Mouse (Mus musculus) liver, embryonic 14.5 days (tissue): ENCODE data around the gene Pard6b. TPM values are rescaled to one million over a fixed set of nuclear protein-coding genes. Genes with fewer than 3 reads are reported as not detected.

ENCODE experiments used
- ATAC-seq: fragments of 200-750 bp; cut with Nextera tagmentation; 2 replicates; pipeline ENCODE4 v1.8.0; 2017; ENCODE audit warnings: moderate number of reproducible peaks, mild to moderate bottlenecking, moderate library complexity; ENCODE audit not compliant: insufficient read depth
- DNase-seq, 3 experiments: peaks; one replicate each; pipeline ENCODE4 v3.0.0-alpha.2; 2012 to 2013; ENCODE audit warnings: low read depth in 3 of 3, low spot score in 3 of 3
- H3K27ac ChIP-seq: fragments of 300-500 bp; sonication (generic); 2 replicates; pipeline ENCODE4 v1.5.1; 2014; ENCODE audit warnings: moderate library complexity, mild to moderate bottlenecking, control low read depth, inconsistent platforms
- H3K27me3 ChIP-seq: fragments of 300-500 bp; sonication (generic); 2 replicates; pipeline ENCODE4 v1.6.1; 2014; ENCODE audit warnings: mild to moderate bottlenecking, low read length, moderate library complexity; ENCODE audit not compliant: control insufficient read depth, insufficient read depth
- H3K36me3 ChIP-seq: fragments of 300-500 bp; sonication (generic); replicated peaks from 2 replicates; pipeline ENCODE4 v1.6.1; 2014; ENCODE audit warnings: low read depth; ENCODE audit not compliant: control insufficient read depth, insufficient read depth
- H3K4me1 ChIP-seq, 2 experiments: fragments of 200-500 bp in 1 of 2; fragments of 300-500 bp in 1 of 2; sonication (generic) in 1 of 2; replicated peaks; 2 replicates each; pipeline ENCODE4 v1.6.1; 2012 to 2014; ENCODE audit warnings: antibody characterized with exemption in 1 of 2, inconsistent platforms in 1 of 2, low read length in 1 of 2; ENCODE audit not compliant: control insufficient read depth in 2 of 2, insufficient read depth in 2 of 2
- H3K4me2 ChIP-seq: fragments of 300-500 bp; sonication (generic); 2 replicates; pipeline ENCODE4 v1.6.1; 2014; ENCODE audit warnings: low read depth, mild to moderate bottlenecking, control low read depth, moderate library complexity
- H3K4me3 ChIP-seq, 2 experiments: fragments of 200-500 bp in 1 of 2; fragments of 300-500 bp in 1 of 2; sonication (generic) in 1 of 2; 2 replicates each; pipeline ENCODE4 v1.5.1; 2012 to 2014; ENCODE audit warnings: low read depth in 2 of 2, low read length in 2 of 2, mild to moderate bottlenecking in 2 of 2, control low read depth in 1 of 2, inconsistent platforms in 1 of 2, moderate library complexity in 1 of 2; ENCODE audit not compliant: insufficient read depth in 1 of 2
- H3K9ac ChIP-seq: fragments of 300-500 bp; sonication (generic); replicated peaks from 2 replicates; pipeline ENCODE4 v1.6.1; 2014; ENCODE audit warnings: mild to moderate bottlenecking, control low read depth, moderate library complexity
- H3K9me3 ChIP-seq: fragments of 300-500 bp; sonication (generic); 2 replicates; pipeline ENCODE4 v1.6.1; 2016; ENCODE audit warnings: low read length, mixed read lengths; ENCODE audit not compliant: control insufficient read depth
- CTCF ChIP-seq: IDR thresholded peaks from 2 replicates; pipeline ENCODE4 v1.5.1; 2016; ENCODE audit warnings: antibody characterized with exemption, low read depth, control low read depth
- EP300 ChIP-seq: IDR thresholded peaks from 2 replicates; pipeline ENCODE4 v1.6.1; 2016; ENCODE audit warnings: antibody characterized with exemption, low read depth
- WGBS: fragments of 180-500 bp; shearing (Covaris S2); extraction: QIAGEN DNeasy Blood & Tissue Kit; methylation state at CpG from one replicate; pipeline ENCODE4 v1.1.7; 2014; ENCODE audit not compliant: insufficient replicate concordance; 5-methylcytosine and 5-hydroxymethylcytosine counted together
- polyA plus RNA-seq, 2 experiments: library from polyadenylated mRNA; depleted of rRNA in 1 of 2; stranded (reverse) in 1 of 2; unstranded in 1 of 2; fragments of >200 nt; fragmentation: Nextera tagmentation in 1 of 2; extraction: Ambion mirVana in 1 of 2; gene quantifications; 2 replicates each; pipeline versions ENCODE4 v1.2.1 to v1.2.3; 2012 to 2014

Gene Pard6b
- polyA plus RNA-seq, 2 experiments, result 1.8 to 2.2 TPM

DNA sequence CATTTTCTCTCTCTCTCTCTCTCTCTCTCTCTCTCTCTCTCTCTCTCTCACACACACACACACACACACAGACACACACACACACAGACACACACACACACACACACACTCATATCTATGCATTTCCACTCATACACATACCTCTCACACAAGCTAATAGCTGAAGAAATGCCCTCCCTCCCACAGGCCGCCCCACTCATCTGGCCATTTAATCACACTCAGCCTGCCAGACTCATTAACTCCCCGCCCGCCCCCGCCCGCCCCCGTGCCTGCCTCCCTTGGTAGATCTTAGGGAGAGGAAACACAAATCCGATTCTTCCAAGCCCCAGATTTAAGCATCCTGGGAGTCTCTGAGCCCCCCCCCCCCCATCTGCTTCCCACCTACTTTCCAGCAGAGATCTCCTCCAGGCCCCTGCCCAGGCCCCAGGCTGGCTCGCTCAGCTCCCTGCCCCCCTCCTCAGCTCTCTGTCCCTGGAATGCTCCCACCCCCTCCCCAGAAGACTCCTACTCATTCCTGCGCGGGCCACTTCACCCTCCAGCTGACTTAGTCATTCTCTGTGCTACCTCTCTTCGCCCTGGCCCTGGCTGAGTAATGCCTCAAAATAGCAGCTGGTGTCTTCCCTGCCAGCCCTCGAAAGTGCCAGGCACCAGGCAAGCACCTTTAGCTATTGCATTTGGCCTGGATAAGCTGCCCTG lies 8.2 kb upstream of the Pard6b start:
- ATAC-seq, result no peak
- TF ChIP-seq EP300 (no peak), CTCF (no peak)
- no peak for DNase-seq
- H3K27me3 ChIP-seq, result peaks cover 2% of the 10 kb centered on the region; the same call in 1 of the 2 replicates
- no peak overlapping the region for H3K9ac ChIP-seq
- H3K27ac ChIP-seq, result no peak overlapping the region
- no peak overlapping the region for H3K4me2 ChIP-seq
- H3K4me3 ChIP-seq, result no peak overlapping the region
- peaks cover 0 to 5% of the 10 kb centered on the region in 2 experiments; a peak in 1 of 4 replicates for H3K4me1 ChIP-seq
- no peaks in the 10 kb centered on the region for H3K36me3 ChIP-seq
- 48% methylated on average over 12 of the region's 12 CpGs for whole genome bisulfite sequencing
- H3K9me3 ChIP-seq, result no peaks in the 10 kb centered on the region

GRCm38 (mm10) chr2:168073722-168074121 lies 7.1 kb upstream of the Pard6b start:
- TF ChIP-seq EP300 (no peak), CTCF (no peak)
- 78% methylated on average over 5 of the region's 5 CpGs for WGBS
- Histone ChIP-seq H3K4me2 (no peak overlapping the region), H3K27me3 (peaks cover 2% of the 10 kb centered on the region; the same call in 1 of the 2 replicates), H3K4me3 (no peak overlapping the region), H3K9me3 (no peaks in the 10 kb centered on the region), H3K9ac (no peak overlapping the region), H3K4me1 (peaks cover 0 to 9% of the 10 kb centered on the region in 2 experiments; a peak in 1 of 4 replicates), H3K27ac (no peak overlapping the region), H3K36me3 (no peaks in the 10 kb centered on the region)
- ATAC-seq, result no peak
- DNase-seq, result no peak

DNA sequence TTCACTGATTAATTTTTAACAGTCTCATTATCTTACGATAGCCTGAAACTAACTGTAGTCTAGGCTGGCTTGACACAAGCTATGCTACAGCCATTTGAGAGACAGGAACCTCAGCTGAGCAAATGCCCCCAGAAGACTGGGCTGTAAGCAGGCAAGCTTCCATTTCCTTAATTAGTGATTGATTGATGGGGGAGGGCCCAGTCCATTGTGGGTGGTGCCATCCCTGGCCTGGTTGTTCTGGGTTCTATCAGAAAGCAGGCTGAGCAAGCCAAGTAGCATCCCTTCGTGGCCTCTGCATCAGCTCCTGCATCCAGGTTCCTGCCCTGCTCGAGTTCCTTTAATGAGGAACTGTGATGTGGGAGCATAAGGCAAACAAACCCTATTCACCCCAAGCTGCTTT lies 6.3 kb upstream of the Pard6b start:
- Histone ChIP-seq H3K9me3 (no peaks in the 10 kb centered on the region), H3K9ac (no peak overlapping the region), H3K36me3 (no peaks in the 10 kb centered on the region), H3K4me3 (no peak overlapping the region), H3K27ac (no peak overlapping the region), H3K4me2 (no peak overlapping the region), H3K4me1 (peaks cover 0 to 12% of the 10 kb centered on the region in 2 experiments; a peak in 1 of 4 replicates), H3K27me3 (peaks cover 2% of the 10 kb centered on the region; the same call in 1 of the 2 replicates)
- 44% methylated on average over 3 of the region's 3 CpGs for WGBS
- DNase-seq (no peak), ATAC-seq (no peak)
- TF ChIP-seq CTCF (no peak), EP300 (no peak)

GRCm38 (mm10) chr2:168076840-168077576 lies 3.8 kb upstream of the Pard6b start:
- DNase-seq, result no peak
- Histone ChIP-seq H3K27ac (no peak overlapping the region), H3K9ac (no peak overlapping the region), H3K27me3 (peaks cover 12% of the 10 kb centered on the region), H3K4me2 (no peak overlapping the region), H3K36me3 (no peaks in the 10 kb centered on the region), H3K4me3 (no peak overlapping the region), H3K9me3 (no peaks in the 10 kb centered on the region), H3K4me1 (peaks cover 0 to 20% of the 10 kb centered on the region in 2 experiments; a peak in 3 of 4 replicates)
- no peak for TF ChIP-seq CTCF
- TF ChIP-seq EP300, result no peak
- no peak for ATAC-seq
- WGBS, result 62% methylated on average over 20 of the region's 20 CpGs
